In genomic region chr4:137728399-137729154, GRCm38 (mm10) we compare ENCODE assay signal across 8 mouse cellular contexts.
DNase-seq lines count a peak whose midpoint lies in the region; ATAC-seq and TF ChIP-seq lines count a peak whose summit lies in the region.

No protein-coding gene starts in this region.

- H3K4me1 ChIP-seq in kidney, postnatal 0 days (replicated peaks; ENCODE audit: insufficient read depth, low read length), result no peaks in the 10 kb centered on the region; the same call in 1 of the 2 replicates
- H3K4me1 ChIP-seq in forebrain, embryonic 16.5 days (replicated peaks; ENCODE audit: control insufficient read depth, insufficient read depth, low read length), result peaks cover 26% of the 10 kb centered on the region
- H3K4me1 ChIP-seq in limb, embryonic 13.5 days, result peaks cover 32% of the 10 kb centered on the region

- peaks cover 15% of the 10 kb centered on the region; the same call in 1 of the 2 replicates for H3K27me3 ChIP-seq in kidney, postnatal 0 days (ENCODE audit: insufficient read depth, low read length)
- H3K27me3 ChIP-seq in forebrain, embryonic 16.5 days (replicated peaks; ENCODE audit: control insufficient read depth, insufficient read depth, low read length), result peaks cover 3% of the 10 kb centered on the region; the same call in 1 of the 2 replicates
- peaks cover 49% of the 10 kb centered on the region for H3K27me3 ChIP-seq in limb, embryonic 13.5 days

- H3K27ac ChIP-seq in kidney, postnatal 0 days, result no peak overlapping the region
- H3K27ac ChIP-seq in forebrain, embryonic 16.5 days (ENCODE audit: low read length), result no peak overlapping the region
- no peak overlapping the region for H3K27ac ChIP-seq in limb, embryonic 13.5 days

- TF ChIP-seq POLR2A in brain, embryonic 14.5 days (IDR thresholded peaks at IDR 0.05; ENCODE audit: borderline replicate concordance, extremely low read depth, insufficient read depth, insufficient read length, poor library complexity, severe bottlenecking), result no peak

- ATAC-seq in kidney, postnatal 0 days (replicated peaks; ENCODE audit: low FRiP score, low read depth), result no peak
- ATAC-seq in forebrain, embryonic 16.5 days, result peak; percentile 53
- no peak for ATAC-seq in limb, embryonic 13.5 days (ENCODE audit: low FRiP score, low read depth)
- ATAC-seq in CD4-positive, CD25-positive, alpha-beta regulatory T cell, adult 4 months, result no peak

- DNase-seq in kidney, postnatal 0 days (ENCODE audit: low spot score), result no peak
- DNase-seq in kidney, adult 11 months, result no peak
- DNase-seq in brain, embryonic 14.5 days (ENCODE audit: low read depth), result peak; percentile 79
- DNase-seq in right cerebral cortex, postnatal 25 days, result peak; percentile 62
- DNase-seq in adrenal gland, postnatal 36 days, result no peak

- no peaks in the 10 kb centered on the region for H3K36me3 ChIP-seq in kidney, postnatal 0 days (ENCODE audit: insufficient read depth, low read length)
- no peaks in the 10 kb centered on the region for H3K36me3 ChIP-seq in forebrain, embryonic 16.5 days (ENCODE audit: control insufficient read depth, insufficient read depth)
- H3K36me3 ChIP-seq in limb, embryonic 13.5 days, result no peaks in the 10 kb centered on the region

- H3K9ac ChIP-seq in kidney, postnatal 0 days (ENCODE audit: low read depth, low read length), result no peak overlapping the region
- peak overlapping the region; percentile 62 for H3K9ac ChIP-seq in forebrain, embryonic 16.5 days (replicated peaks; ENCODE audit: low read depth, low read length)
- H3K9ac ChIP-seq in limb, embryonic 13.5 days, result 0 out of 2 replicates have a peak overlapping the region, but pooled peaks have one; percentile 8

- peak overlapping the region; percentile 37 for H3K4me2 ChIP-seq in kidney, postnatal 0 days (ENCODE audit: low read length)
- H3K4me2 ChIP-seq in forebrain, embryonic 16.5 days (ENCODE audit: low read length), result peak overlapping the region; percentile 77
- peak overlapping the region; percentile 50 for H3K4me2 ChIP-seq in limb, embryonic 13.5 days (replicated peaks)

- 7% methylated on average over 17 of the region's 17 CpGs for WGBS in kidney, postnatal 0 days
- 8% methylated on average over 17 of the region's 17 CpGs for whole genome bisulfite sequencing in forebrain, embryonic 16.5 days
- WGBS in limb, embryonic 13.5 days, result 5% methylated on average over 17 of the region's 17 CpGs

- 0 out of 2 replicates have a peak overlapping the region, but pooled peaks have one; percentile 11 for H3K4me3 ChIP-seq in kidney, postnatal 0 days (replicated peaks; ENCODE audit: low read depth, low read length)
- H3K4me3 ChIP-seq in forebrain, embryonic 16.5 days (replicated peaks; ENCODE audit: low read length), result peak overlapping the region; percentile 51
- peak overlapping the region; percentile 18 for H3K4me3 ChIP-seq in limb, embryonic 13.5 days

- no peaks in the 10 kb centered on the region for H3K9me3 ChIP-seq in kidney, postnatal 0 days (replicated peaks; ENCODE audit: low read length)
- no peaks in the 10 kb centered on the region for H3K9me3 ChIP-seq in forebrain, embryonic 16.5 days (ENCODE audit: control insufficient read depth, low read length)
- no peaks in the 10 kb centered on the region for H3K9me3 ChIP-seq in limb, embryonic 13.5 days

- no peak for TF ChIP-seq CTCF in kidney, postnatal 0 days (IDR thresholded peaks at IDR 0.05; ENCODE audit: low read depth)
- no peak for TF ChIP-seq CTCF in brain, embryonic 14.5 days (IDR thresholded peaks at IDR 0.05; ENCODE audit: borderline replicate concordance, extremely low read depth, insufficient read depth, insufficient read length)

Comparison
In these comparisons a context has a peak if more than half of its experiments do, and no peak if none do; other contexts are left out.
1. DNase-seq: peak in brain, embryonic 14.5 days (single experiment) and right cerebral cortex, postnatal 25 days (single experiment); none in kidney, postnatal 0 days (single experiment), kidney, adult 11 months (single experiment) and adrenal gland, postnatal 36 days (0 of 2).
2. Peak in every context shown above with its lines, with median percentiles within 50 percentile points of each other: H3K4me2 ChIP-seq and H3K4me3 ChIP-seq.